Mouse (Mus musculus): ENCODE measurements around the gene Parvg. TPM values are rescaled to one million over a fixed set of nuclear protein-coding genes. Genes with fewer than 3 reads are reported as not detected.

Gene Parvg
- 6.7 and 19.3 TPM in 2 replicates for polyA plus RNA-seq (2012; ENCODE audit: low replicate concordance)

DNA sequence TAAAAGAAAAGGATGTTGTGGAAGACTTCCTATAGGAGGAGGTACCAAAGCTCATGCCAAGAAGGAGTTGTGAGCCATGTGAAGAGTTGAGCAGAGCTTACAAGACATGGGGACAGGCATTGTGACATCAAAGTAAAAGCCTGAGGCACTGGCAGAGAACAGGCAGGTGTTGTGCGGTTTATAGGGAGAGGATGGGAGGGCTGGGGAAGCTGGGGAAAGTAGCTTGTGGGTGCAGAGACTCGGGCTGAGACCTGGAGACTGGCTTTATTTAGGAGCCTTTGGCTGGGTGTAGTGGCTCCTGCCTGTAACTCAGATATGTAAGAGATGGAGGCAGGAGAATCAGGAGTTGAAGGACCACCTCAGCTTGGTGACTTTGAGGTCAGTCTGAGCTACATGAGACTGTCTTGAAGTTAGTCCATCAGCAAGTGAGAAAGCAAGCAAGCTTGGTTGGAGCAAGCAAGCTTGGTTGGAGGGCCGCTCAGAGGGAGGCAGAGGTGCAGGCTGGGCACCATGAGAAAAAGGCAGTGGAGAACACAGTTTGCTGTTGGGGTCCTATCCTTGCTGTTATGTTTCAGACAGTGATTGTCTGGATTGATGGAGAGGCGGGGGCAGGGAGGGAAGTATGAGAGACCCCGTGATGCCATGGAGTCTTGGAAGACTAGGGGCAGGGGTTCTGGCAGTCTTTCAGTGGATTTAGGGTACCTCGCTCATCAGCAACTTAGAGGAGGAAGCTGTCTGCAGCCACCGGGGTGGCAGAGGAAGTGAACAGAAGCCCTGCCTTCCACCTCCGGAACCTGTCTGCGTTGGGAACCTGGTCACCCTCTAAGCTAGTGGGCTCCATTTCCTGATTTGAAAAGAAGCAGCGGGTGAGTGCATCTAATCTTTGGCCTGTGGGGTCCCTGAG is at the start of gene Parvg:
TSS of gene Parvg (plus strand) at position 61 of the 904 bp plus-strand sequence.

Other genes starting within 250 kb of the Parvg start
- gene Sult4a1, start 218.3 kb upstream of the Parvg start, polyA plus RNA-seq (2012; ENCODE audit: low replicate concordance): not detected in 2 replicates
- gene Pnpla5, start 200.9 kb upstream of the Parvg start, polyA plus RNA-seq (2012; ENCODE audit: low replicate concordance): not detected in 2 replicates
- gene Pnpla3, start 156.2 kb upstream of the Parvg start, polyA plus RNA-seq (2012; ENCODE audit: low replicate concordance): not detected in 2 replicates
- gene Samm50, start 131.8 kb upstream of the Parvg start, polyA plus RNA-seq (2012; ENCODE audit: low replicate concordance): 32.9 and 34.3 TPM in 2 replicates
- 25.9 and 71.1 TPM in 2 replicates for gene Parvb, start 92.0 kb upstream of the Parvg start, polyA plus RNA-seq (2012; ENCODE audit: low replicate concordance)
- not detected in 2 replicates for gene Shisal1, start 123.1 kb downstream of the Parvg start, polyA plus RNA-seq (2012; ENCODE audit: low replicate concordance)
- 1.0 and 2.0 TPM in 2 replicates for gene Rtl6, start 233.8 kb downstream of the Parvg start, polyA plus RNA-seq (2012; ENCODE audit: low replicate concordance)